Mouse (Mus musculus): ENCODE results near the gene Luc7l3. TPM values are rescaled to one million over a fixed set of nuclear protein-coding genes. Genes with fewer than 3 reads are reported as not detected.
A peak's percentile ranks its signal among the peaks of the same experiment; 100 is the strongest.

The Luc7l3 gene
- polyA plus RNA-seq, 1 experiment from 2014 or later: 174 TPM

DNA sequence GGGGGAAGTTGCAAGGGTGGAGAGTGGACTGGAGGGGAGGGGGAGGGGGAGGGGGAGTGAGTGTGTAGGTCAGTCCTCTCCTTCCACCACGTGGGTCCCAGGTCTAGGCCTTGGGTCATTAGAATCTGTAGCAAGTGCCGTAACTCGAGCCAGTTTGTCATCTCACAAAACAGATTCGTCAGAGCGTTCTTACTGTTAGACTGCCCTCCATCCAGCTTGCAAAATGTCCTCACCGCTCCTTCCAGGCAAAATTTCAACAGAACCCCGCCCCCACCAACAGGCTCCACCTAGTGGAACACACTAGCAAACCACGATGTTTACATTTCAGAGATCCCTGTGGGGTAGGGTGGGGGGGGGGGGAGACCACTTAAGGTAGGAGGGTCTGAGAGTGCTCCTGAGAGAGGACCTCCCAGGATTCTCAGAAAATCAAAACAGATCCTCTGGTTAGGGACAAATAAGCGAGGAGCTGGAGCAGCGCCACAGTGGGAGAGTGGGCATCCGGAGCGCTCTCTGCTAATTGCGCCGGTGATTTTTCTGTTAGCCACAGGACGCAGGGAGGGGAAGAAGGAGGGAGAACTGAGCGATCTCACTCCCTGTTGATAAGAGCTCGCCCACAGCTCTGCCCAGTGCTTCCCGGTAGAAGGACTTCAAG, 56.5 kb downstream of the Luc7l3 start:
- Histone ChIP-seq H3K27me3 (0 out of 2 replicates have a peak, but pooled peaks cover 3% of the 10 kb centered on the region), H3K4me2 (peak overlapping the region; percentile 60), H3K4me1 (peaks cover 14% of the 10 kb centered on the region), H3K9ac (peak overlapping the region; percentile 45), H3K27ac (no peak overlapping the region), H3K36me3 (replicated peaks) (no peaks in the 10 kb centered on the region), H3K4me3 (replicated peaks) (peak overlapping the region; percentile 35), H3K9me3 (no peaks in the 10 kb centered on the region)
- ATAC-seq (ENCODE audit: low FRiP score): peak; percentile 65
- 1% methylated on average over 18 of the region's 18 CpGs for WGBS

- no peaks in the 10 kb centered on the region for H3K36me3 ChIP-seq (replicated peaks)
- H3K4me3 ChIP-seq (replicated peaks): no peak overlapping the region
- H3K27ac ChIP-seq: no peak overlapping the region
- 79% methylated on average over 6 of the region's 6 CpGs for WGBS
- H3K4me1 ChIP-seq: peaks cover 14% of the 10 kb centered on the region
- ATAC-seq (ENCODE audit: low FRiP score): no peak
- H3K4me2 ChIP-seq: no peak overlapping the region
- peaks cover 3% of the 10 kb centered on the region; the same call in 1 of the 2 replicates for H3K9me3 ChIP-seq
- H3K9ac ChIP-seq: no peak overlapping the region
- H3K27me3 ChIP-seq: 0 out of 2 replicates have a peak, but pooled peaks cover 3% of the 10 kb centered on the region
Measured at GRCm38 (mm10) chr11:94261585-94262370, 60.0 kb downstream of the Luc7l3 start.

DNA sequence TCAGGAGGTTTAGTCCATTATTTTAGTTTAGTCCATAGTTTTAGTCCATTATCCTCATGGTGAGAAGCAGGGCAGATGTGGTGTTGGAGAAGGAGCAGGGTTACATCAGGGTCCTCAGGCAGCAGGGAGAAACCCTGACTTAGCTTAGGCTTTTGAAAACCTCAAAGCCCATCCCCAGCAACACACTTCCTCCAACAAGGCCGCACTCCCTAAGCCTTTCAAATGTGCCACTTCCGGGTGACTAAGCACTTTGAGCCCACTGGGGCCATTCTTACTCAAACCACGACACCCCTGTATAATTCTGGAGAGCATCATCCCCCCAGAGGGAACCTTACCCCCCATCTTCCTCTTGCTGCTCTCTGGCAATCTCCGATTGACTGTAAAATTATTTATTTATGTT, 62.0 kb downstream of the Luc7l3 start:
- 43% methylated on average over 4 of the region's 4 CpGs for WGBS
- H3K9me3 ChIP-seq: peaks cover 4% of the 10 kb centered on the region; the same call in 1 of the 2 replicates
- H3K27ac ChIP-seq: no peak overlapping the region
- no peaks in the 10 kb centered on the region for H3K27me3 ChIP-seq
- H3K4me3 ChIP-seq (replicated peaks): no peak overlapping the region
- no peak overlapping the region for H3K9ac ChIP-seq
- H3K4me1 ChIP-seq: 0 out of 2 replicates have a peak, but pooled peaks cover 6% of the 10 kb centered on the region
- H3K36me3 ChIP-seq (replicated peaks): no peaks in the 10 kb centered on the region
- ATAC-seq (ENCODE audit: low FRiP score): no peak
- H3K4me2 ChIP-seq: no peak overlapping the region

DNA sequence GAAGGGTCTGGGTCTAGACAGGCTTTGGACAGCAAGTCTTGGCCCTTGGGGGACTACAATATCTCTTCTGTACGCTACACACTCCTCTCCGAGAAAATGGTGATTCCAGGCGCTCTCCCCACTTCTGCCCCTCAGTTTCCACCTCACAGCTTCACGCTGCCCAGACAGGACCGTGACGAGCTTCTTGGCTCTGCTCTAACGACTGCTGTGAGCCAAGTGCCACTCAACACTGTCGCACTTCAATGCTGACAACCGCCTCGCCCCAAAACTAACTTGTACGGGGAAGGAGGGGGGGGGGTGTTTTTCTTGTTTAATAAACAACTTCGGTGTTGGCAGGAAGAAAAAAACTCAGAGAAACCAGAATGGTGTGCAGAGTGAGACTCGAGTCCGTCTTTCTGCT, 63.8 kb downstream of the Luc7l3 start:
- Histone ChIP-seq H3K9ac (no peak overlapping the region), H3K27me3 (no peaks in the 10 kb centered on the region), H3K4me3 (replicated peaks) (no peak overlapping the region), H3K4me2 (no peak overlapping the region), H3K4me1 (0 out of 2 replicates have a peak, but pooled peaks cover 3% of the 10 kb centered on the region), H3K9me3 (peaks cover 4% of the 10 kb centered on the region; the same call in 1 of the 2 replicates), H3K27ac (no peak overlapping the region), H3K36me3 (replicated peaks) (no peaks in the 10 kb centered on the region)
- 74% methylated on average over 14 of the region's 14 CpGs for WGBS
- ATAC-seq (ENCODE audit: low FRiP score): no peak

DNA sequence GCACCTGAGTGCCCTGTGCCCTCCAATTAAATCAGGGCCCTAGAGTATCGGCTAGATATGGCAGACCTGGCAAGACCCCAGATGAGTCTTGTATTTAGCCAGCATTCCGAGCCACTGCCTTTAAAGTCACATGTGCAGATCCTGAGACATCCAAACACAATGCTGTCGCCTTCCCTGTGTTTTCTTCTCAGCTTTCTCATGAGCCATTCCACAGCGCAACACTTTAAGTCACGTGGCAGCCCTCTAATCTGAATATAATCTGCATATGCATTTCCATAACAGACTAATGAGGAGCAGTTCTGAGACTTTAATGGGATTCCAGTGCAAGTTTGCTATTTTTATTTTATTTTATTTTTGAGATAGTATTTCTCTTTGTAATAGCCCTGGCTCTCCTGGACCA, 66.1 kb downstream of the Luc7l3 start:
- H3K27me3 ChIP-seq: no peaks in the 10 kb centered on the region; the same call in 1 of the 2 replicates
- WGBS: 69% methylated on average over 5 of the region's 5 CpGs
- H3K27ac ChIP-seq: no peak overlapping the region
- H3K9ac ChIP-seq: no peak overlapping the region
- H3K4me2 ChIP-seq: no peak overlapping the region
- peaks cover 4% of the 10 kb centered on the region; the same call in 1 of the 2 replicates for H3K9me3 ChIP-seq
- H3K36me3 ChIP-seq (replicated peaks): no peaks in the 10 kb centered on the region
- no peak for ATAC-seq (ENCODE audit: low FRiP score)
- H3K4me1 ChIP-seq: no peaks in the 10 kb centered on the region
- no peak overlapping the region for H3K4me3 ChIP-seq (replicated peaks)

- Histone ChIP-seq H3K4me1 (no peaks in the 10 kb centered on the region), H3K4me3 (replicated peaks) (no peak overlapping the region), H3K9me3 (peaks cover 4% of the 10 kb centered on the region; the same call in 1 of the 2 replicates), H3K36me3 (replicated peaks) (no peaks in the 10 kb centered on the region), H3K4me2 (no peak overlapping the region), H3K27me3 (no peaks in the 10 kb centered on the region; the same call in 1 of the 2 replicates), H3K27ac (no peak overlapping the region), H3K9ac (no peak overlapping the region)
- no peak for ATAC-seq (ENCODE audit: low FRiP score)
- 89% methylated on average over 10 of the region's 10 CpGs for WGBS
Measured at GRCm38 (mm10) chr11:94253691-94254090, 68.1 kb downstream of the Luc7l3 start.

DNA sequence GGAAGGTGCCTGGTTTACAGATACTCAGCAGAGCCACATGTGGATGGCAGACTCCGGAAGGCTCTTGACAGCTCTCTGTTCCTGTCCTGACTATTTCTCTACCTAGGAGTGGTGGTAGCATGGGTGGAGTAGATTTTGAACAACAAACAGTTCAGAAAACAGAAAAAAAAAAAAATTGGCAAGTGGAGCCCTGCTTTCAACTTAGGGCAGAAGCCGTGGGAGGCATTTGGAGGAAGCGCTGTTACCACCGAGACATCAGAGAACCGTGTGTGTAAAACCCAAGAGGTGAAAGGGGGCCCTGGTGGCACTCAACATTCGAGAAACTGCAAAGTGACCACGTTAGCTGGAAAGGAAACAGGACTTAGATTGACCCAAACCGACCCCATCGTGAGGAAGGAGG, 68.6 kb downstream of the Luc7l3 start:
- no peak overlapping the region for H3K9ac ChIP-seq
- H3K9me3 ChIP-seq: peaks cover 4% of the 10 kb centered on the region; the same call in 1 of the 2 replicates
- 85% methylated on average over 9 of the region's 9 CpGs for WGBS
- H3K36me3 ChIP-seq (replicated peaks): no peaks in the 10 kb centered on the region
- no peaks in the 10 kb centered on the region for H3K4me1 ChIP-seq
- no peak for ATAC-seq (ENCODE audit: low FRiP score)
- H3K27ac ChIP-seq: no peak overlapping the region
- no peak overlapping the region for H3K4me3 ChIP-seq (replicated peaks)
- H3K27me3 ChIP-seq: no peaks in the 10 kb centered on the region; the same call in 1 of the 2 replicates
- no peak overlapping the region for H3K4me2 ChIP-seq

DNA sequence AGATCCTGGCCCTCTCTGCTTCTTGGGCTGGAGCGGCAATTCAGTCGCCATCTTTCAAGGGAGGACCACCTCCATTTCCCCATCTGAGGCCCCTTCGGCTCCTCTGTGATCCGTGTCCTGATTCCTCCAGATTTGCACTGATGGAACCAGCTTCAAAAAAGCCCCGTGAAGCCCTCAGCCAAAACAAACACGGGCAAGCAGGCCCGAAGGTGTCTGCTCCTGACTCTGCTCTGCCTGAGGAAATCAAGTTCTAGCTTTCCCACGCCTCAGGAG, 75.1 kb downstream of the Luc7l3 start:
- WGBS: 74% methylated on average over 8 of the region's 8 CpGs
- Histone ChIP-seq H3K4me1 (peaks cover 48% of the 10 kb centered on the region), H3K9me3 (no peaks in the 10 kb centered on the region), H3K36me3 (replicated peaks) (no peaks in the 10 kb centered on the region), H3K27ac (peak overlapping the region; percentile 83), H3K9ac (no peak overlapping the region), H3K4me3 (replicated peaks) (no peak overlapping the region), H3K27me3 (peaks cover 19% of the 10 kb centered on the region), H3K4me2 (no peak overlapping the region)
- ATAC-seq (ENCODE audit: low FRiP score): no peak

GRCm38 (mm10) chr11:94245955-94246788, 75.6 kb downstream of the Luc7l3 start, which contains the start of gene Wfikkn2:
Gene Wfikkn2 (minus strand): TSS chr11:94246005.
- Histone ChIP-seq H3K4me3 (replicated peaks) (no peak within 1 kb of the TSS), H3K9me3 (no peaks in the 10 kb centered on the region), H3K36me3 (replicated peaks) (no peaks in the 10 kb centered on the region), H3K9ac (no peak within 1 kb of the TSS), H3K4me1 (peaks cover 49% of the 10 kb centered on the region), H3K4me2 (peak within 1 kb of the TSS; percentile 24; the same call in 1 of the 2 replicates), H3K27ac (peak within 1 kb of the TSS; percentile 83), H3K27me3 (peaks cover 24% of the 10 kb centered on the region)
- peak; percentile 84 for ATAC-seq (ENCODE audit: low FRiP score)
- WGBS: 49% methylated on average over 17 of the region's 17 CpGs

GRCm38 (mm10) chr11:94244385-94244784, 77.4 kb downstream of the Luc7l3 start:
- Histone ChIP-seq H3K27me3 (peaks cover 24% of the 10 kb centered on the region), H3K4me2 (no peak overlapping the region), H3K9me3 (no peaks in the 10 kb centered on the region), H3K9ac (no peak overlapping the region), H3K36me3 (replicated peaks) (no peaks in the 10 kb centered on the region), H3K27ac (0 out of 2 replicates have a peak overlapping the region, but pooled peaks have one; percentile 10), H3K4me3 (replicated peaks) (no peak overlapping the region), H3K4me1 (peaks cover 57% of the 10 kb centered on the region)
- 58% methylated on average over 9 of the region's 9 CpGs for WGBS
- ATAC-seq (ENCODE audit: low FRiP score): no peak

DNA sequence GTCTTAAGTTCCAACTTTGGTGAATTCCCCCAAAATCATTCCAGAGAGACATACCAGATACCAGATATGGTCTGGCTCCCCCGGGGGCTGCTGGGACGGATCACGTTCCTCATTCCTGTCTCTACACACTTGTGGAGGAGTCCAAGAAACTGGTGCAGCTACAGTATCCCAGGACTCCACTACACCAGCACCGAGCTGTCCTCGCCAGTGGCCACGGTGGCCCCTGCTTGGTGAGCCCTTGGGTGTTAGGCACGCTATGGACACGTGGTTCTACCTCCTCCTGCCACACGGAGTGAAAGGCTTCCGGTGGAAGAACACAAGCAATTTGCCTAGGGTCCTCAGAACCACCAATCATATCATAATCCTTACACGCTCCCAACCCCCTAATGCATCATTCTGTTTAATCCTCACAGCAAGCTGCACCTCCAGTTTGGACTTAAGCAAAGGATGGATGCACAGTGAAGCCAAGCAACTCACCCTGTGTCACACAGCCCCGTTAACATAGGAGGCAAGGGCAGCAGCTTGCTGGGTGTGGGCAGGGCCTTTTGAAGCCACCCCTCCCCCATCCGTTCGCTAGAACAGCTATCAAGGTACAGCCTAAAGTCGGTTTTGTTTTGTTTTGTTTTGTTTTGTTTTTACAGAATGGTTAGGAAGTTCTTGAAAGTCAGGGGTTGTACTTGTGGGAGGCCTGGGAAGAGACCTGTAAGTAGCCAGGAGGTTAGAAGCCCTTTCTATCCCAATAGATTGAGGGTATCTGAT, 78.2 kb downstream of the Luc7l3 start:
- Histone ChIP-seq H3K9ac (no peak overlapping the region), H3K27ac (peak overlapping the region; percentile 63; the same call in 1 of the 2 replicates), H3K27me3 (peaks cover 24% of the 10 kb centered on the region), H3K4me2 (peak overlapping the region; percentile 57), H3K9me3 (no peaks in the 10 kb centered on the region), H3K4me1 (peaks cover 57% of the 10 kb centered on the region), H3K4me3 (replicated peaks) (peak overlapping the region; percentile 29), H3K36me3 (replicated peaks) (no peaks in the 10 kb centered on the region)
- 0 out of 2 replicates have a peak, but pooled peaks have one; percentile 8 for ATAC-seq (ENCODE audit: low FRiP score)
- WGBS: 32% methylated on average over 15 of the region's 15 CpGs

Measured in forebrain, embryonic 12.5 days (tissue).